ENCODE assay signal across 8 mouse cellular contexts in genomic region chr4:128733496-128733895, GRCm38 (mm10). TPM values are rescaled to one million over a fixed set of nuclear protein-coding genes. Genes with fewer than 3 reads are reported as not detected.
DNase-seq lines count a peak whose midpoint lies in the region; ATAC-seq and TF ChIP-seq lines count a peak whose summit lies in the region.

No protein-coding gene starts in this region.

- peaks cover 89% of the 10 kb centered on the region for H3K4me1 ChIP-seq in heart, embryonic 16.5 days (ENCODE audit: control insufficient read depth, insufficient read depth, low read length)
- H3K4me1 ChIP-seq in lung, embryonic 15.5 days, result peaks cover 92% of the 10 kb centered on the region
- H3K4me1 ChIP-seq in small intestine, adult 2 months (ENCODE audit: control insufficient read depth, insufficient read depth, insufficient read length, low read length), result peaks cover 33% of the 10 kb centered on the region

- H3K27me3 ChIP-seq in heart, embryonic 16.5 days (ENCODE audit: control insufficient read depth, insufficient read depth, low read length), result no peaks in the 10 kb centered on the region
- H3K27me3 ChIP-seq in lung, embryonic 15.5 days, result no peaks in the 10 kb centered on the region
- no peaks in the 10 kb centered on the region for H3K27me3 ChIP-seq in small intestine, adult 2 months (ENCODE audit: control insufficient read depth, insufficient read depth, low read length)

- no peak for ATAC-seq in heart, embryonic 16.5 days (replicated peaks; ENCODE audit: extremely low read depth, insufficient read depth, low FRiP score)
- no peak for ATAC-seq in lung, embryonic 15.5 days (ENCODE audit: borderline replicate concordance, extremely low read depth, low FRiP score, low TSS enrichment)

- H3K36me3 ChIP-seq in heart, embryonic 16.5 days (ENCODE audit: control insufficient read depth, insufficient read depth), result no peaks in the 10 kb centered on the region
- peaks cover 8% of the 10 kb centered on the region; the same call in 1 of the 2 replicates for H3K36me3 ChIP-seq in lung, embryonic 15.5 days
- peaks cover 2% of the 10 kb centered on the region; the same call in 1 of the 2 replicates for H3K36me3 ChIP-seq in small intestine, adult 2 months (ENCODE audit: control insufficient read depth, insufficient read depth, low read length)

- peak; percentile 71 to 83 for DNase-seq in adrenal gland, adult (ENCODE audit: inconsistent age in 2 of 2, low spot score in 1 of 2)
- no peak for DNase-seq in adrenal gland, adult 8-10 months
- DNase-seq in adrenal gland, postnatal 25 days, result peak; percentile 41
- DNase-seq in gastrocnemius, adult 18-20 months (ENCODE audit: low spot score), result no peak
- no peak for DNase-seq in yolk sac, embryonic 10.5 days (ENCODE audit: low spot score)

- TF ChIP-seq CTCF in small intestine, adult 2 months (IDR thresholded peaks at IDR 0.05; ENCODE audit: extremely low read depth, insufficient read length, insufficient replicate concordance, low read depth, low read length), result no peak

- no peak for TF ChIP-seq POLR2A in small intestine, adult 2 months (IDR thresholded peaks at IDR 0.05; ENCODE audit: low read depth, low read length)

- no peak overlapping the region for H3K4me3 ChIP-seq in heart, embryonic 16.5 days (ENCODE audit: low read length)
- H3K4me3 ChIP-seq in lung, embryonic 15.5 days, result no peak overlapping the region
- no peak overlapping the region for H3K4me3 ChIP-seq in small intestine, adult 2 months (ENCODE audit: low read depth, low read length)

- peak overlapping the region; percentile 90 for H3K27ac ChIP-seq in heart, embryonic 16.5 days (ENCODE audit: low read length)
- H3K27ac ChIP-seq in lung, embryonic 15.5 days, result peak overlapping the region; percentile 87
- H3K27ac ChIP-seq in small intestine, adult 2 months (ENCODE audit: insufficient read depth, low read depth, low read length), result peak overlapping the region; percentile 44; the same call in 1 of the 2 replicates

- H3K9me3 ChIP-seq in heart, embryonic 16.5 days (replicated peaks; ENCODE audit: control insufficient read depth, low read length), result no peaks in the 10 kb centered on the region
- H3K9me3 ChIP-seq in lung, embryonic 15.5 days, result no peaks in the 10 kb centered on the region

- H3K4me2 ChIP-seq in heart, embryonic 16.5 days (ENCODE audit: low read depth, low read length), result peak overlapping the region; percentile 47
- H3K4me2 ChIP-seq in lung, embryonic 15.5 days, result peak overlapping the region; percentile 35; the same call in 1 of the 2 replicates

- H3K9ac ChIP-seq in heart, embryonic 16.5 days (ENCODE audit: low read length), result peak overlapping the region; percentile 48
- peak overlapping the region; percentile 14 for H3K9ac ChIP-seq in lung, embryonic 15.5 days

- 14% methylated on average over 6 of the region's 6 CpGs for WGBS in heart, embryonic 16.5 days
- WGBS in lung, embryonic 15.5 days, result 16% methylated on average over 6 of the region's 6 CpGs
- WGBS in small intestine, adult 2 months, result 51% methylated on average over 6 of the region's 6 CpGs

RNA-seq across cellular contexts. Expression of gene A3galt2, which starts 21.7 kb away (rescaled TPM):
- under 1 TPM; 0.14 to 0.34 (median 0.15) TPM for total RNA-seq in adrenal gland, adult 8-10 months (2022)
- 0.27 TPM in 1 of 2 replicates, not detected in the other for total RNA-seq in adrenal gland, postnatal 25 days (2021)
- 0.04 and 0.11 TPM in 2 replicates for polyA plus RNA-seq in heart, embryonic 16.5 days (2015; fragmentation: Nextera tagmentation; extraction: Ambion mirVana)
- 0.20 and 0.35 TPM in 2 replicates for polyA plus RNA-seq in lung, embryonic 15.5 days (2015; fragmentation: Nextera tagmentation; extraction: Ambion mirVana)
- 0.11 and 0.32 TPM in 2 replicates for polyA plus RNA-seq in small intestine, adult 2 months (2012; rRNA removed)
- not detected for total RNA-seq in gastrocnemius, adult 18-20 months (2021)

Comparison
In these comparisons a context has a peak if more than half of its experiments do, and no peak if none do; other contexts are left out.
1. DNase-seq: peak in adrenal gland, adult (2 of 2) and adrenal gland, postnatal 25 days (single experiment); none in adrenal gland, adult 8-10 months (single experiment), gastrocnemius, adult 18-20 months (single experiment) and yolk sac, embryonic 10.5 days (single experiment).
2. Peak in every context shown above with its lines, with median percentiles within 50 percentile points of each other: H3K27ac ChIP-seq.